Mouse (Mus musculus): ENCODE data around the gene Kcna1. TPM values are rescaled to one million over a fixed set of nuclear protein-coding genes. Genes with fewer than 3 reads are reported as not detected.

The Kcna1 gene
- total and polyA plus RNA-seq, 2 experiments from 2014 or later: 4.4 to 4.8 TPM

DNA sequence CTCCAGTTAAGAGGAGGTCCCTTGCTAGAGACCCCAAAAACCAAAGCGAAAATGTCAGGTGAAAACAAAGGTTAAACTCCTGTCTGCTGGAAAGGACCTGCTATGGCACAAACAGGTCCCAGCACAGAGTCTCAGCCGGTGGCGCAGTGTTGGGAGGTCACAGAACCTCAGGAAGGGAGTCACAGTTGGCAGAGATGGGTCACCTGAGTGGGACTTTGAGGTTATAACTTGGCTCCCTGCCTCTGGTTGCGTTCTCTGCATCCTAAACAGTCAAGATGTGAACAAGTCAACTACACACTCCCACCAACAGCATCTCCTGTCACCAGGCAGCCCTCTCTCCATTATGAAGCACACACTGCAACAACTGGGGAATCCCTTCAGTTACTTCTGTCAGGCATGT, 48.4 kb downstream of the Kcna1 start:
- Histone ChIP-seq H3K4me2 (ENCODE audit: low read depth) (no peak overlapping the region), H3K9ac (no peak overlapping the region), H3K9me3 (ENCODE audit: low read length) (no peaks in the 10 kb centered on the region), H3K4me1 (ENCODE audit: insufficient read depth) (0 out of 2 replicates have a peak, but pooled peaks cover 7% of the 10 kb centered on the region), H3K27ac (ENCODE audit: low read depth, low read length) (no peak overlapping the region), H3K27me3 (ENCODE audit: insufficient read depth, low read length) (no peaks in the 10 kb centered on the region), H3K4me3 (ENCODE audit: low read depth, low read length) (no peak overlapping the region), H3K36me3 (ENCODE audit: insufficient read depth) (no peaks in the 10 kb centered on the region)
- WGBS: 95% methylated on average over 4 of the region's 4 CpGs
- ATAC-seq (no peak), DNase-seq (no peak)
- TF ChIP-seq CTCF (IDR thresholded peaks at IDR 0.05; ENCODE audit: low read depth): no peak

DNA sequence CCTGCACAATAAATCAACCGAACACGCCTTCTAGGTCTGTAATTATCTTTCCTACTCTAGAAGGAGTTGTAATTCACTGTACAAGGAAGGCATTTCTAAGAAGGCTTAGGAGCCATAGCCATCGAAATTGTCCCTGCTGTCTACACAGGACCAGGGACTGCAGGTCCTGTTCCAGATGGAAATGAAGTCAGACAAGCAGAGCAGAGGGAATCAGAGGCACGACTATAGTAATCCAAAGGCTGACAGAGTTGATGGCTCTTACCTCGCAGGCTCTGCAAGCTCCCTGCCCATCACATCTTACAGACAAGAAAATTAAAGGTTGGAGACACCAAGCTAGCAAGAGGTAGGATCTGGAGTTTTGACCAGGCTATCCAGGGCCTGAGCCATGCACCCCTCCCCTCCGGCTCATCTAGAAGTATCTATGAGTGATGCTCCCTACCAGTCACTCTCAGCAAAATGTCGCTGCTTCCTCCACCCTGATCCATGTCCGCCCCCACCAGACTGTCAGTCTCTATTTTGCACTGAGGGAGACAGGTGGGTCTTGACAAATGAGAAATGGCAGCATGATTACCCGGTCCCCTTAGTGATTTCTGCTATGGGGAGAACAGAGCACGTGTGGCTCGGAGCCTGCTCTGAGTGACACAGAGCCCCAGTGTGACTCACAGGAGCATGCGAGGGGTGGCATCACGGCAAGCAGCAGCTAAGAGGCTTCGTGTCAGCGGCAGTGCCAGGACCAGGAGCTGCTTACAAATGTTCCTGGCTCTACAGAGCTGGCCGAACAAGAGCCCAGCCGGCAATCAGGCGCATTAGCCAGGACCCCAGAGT, 50.2 kb downstream of the Kcna1 start:
- 0 out of 2 replicates have a peak overlapping the region, but pooled peaks have one; percentile 2 for H3K27ac ChIP-seq (ENCODE audit: low read depth, low read length)
- ATAC-seq (peak; percentile 65; the same call in 1 of the 2 replicates), DNase-seq (peak; percentile 56)
- no peaks in the 10 kb centered on the region for H3K27me3 ChIP-seq (ENCODE audit: insufficient read depth, low read length)
- H3K4me2 ChIP-seq (ENCODE audit: low read depth): no peak overlapping the region
- H3K9ac ChIP-seq: no peak overlapping the region
- no peaks in the 10 kb centered on the region for H3K36me3 ChIP-seq (ENCODE audit: insufficient read depth)
- no peak for TF ChIP-seq CTCF (IDR thresholded peaks at IDR 0.05; ENCODE audit: low read depth)
- 0 out of 2 replicates have a peak, but pooled peaks cover 7% of the 10 kb centered on the region for H3K4me1 ChIP-seq (ENCODE audit: insufficient read depth)
- no peak overlapping the region for H3K4me3 ChIP-seq (ENCODE audit: low read depth, low read length)
- H3K9me3 ChIP-seq (ENCODE audit: low read length): no peaks in the 10 kb centered on the region
- 65% methylated on average over 18 of the region's 18 CpGs for WGBS

DNA sequence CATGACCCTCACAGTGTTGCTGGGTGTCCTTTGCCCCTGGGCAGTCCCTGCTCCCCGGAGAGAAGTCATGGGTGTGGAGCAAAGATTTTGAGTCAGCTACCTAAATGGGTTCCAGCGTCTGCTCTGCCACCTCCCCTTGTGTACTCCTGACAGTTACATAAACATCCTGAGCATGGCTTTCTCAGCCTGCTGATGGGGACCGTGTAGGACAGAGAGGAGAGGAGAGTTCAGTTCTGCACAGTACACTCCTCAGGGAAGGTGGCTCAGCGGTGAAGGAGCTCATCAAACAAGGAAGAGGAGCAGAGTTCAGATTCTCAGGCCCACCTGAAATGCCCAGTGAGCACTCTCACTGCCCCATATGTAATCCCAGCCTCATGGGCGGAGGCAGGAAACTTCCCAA, 51.1 kb downstream of the Kcna1 start:
- no peak for DNase-seq
- TF ChIP-seq CTCF (IDR thresholded peaks at IDR 0.05; ENCODE audit: low read depth): no peak
- Histone ChIP-seq H3K4me2 (ENCODE audit: low read depth) (no peak overlapping the region), H3K9me3 (ENCODE audit: low read length) (no peaks in the 10 kb centered on the region), H3K27me3 (ENCODE audit: insufficient read depth, low read length) (no peaks in the 10 kb centered on the region), H3K36me3 (ENCODE audit: insufficient read depth) (no peaks in the 10 kb centered on the region), H3K27ac (ENCODE audit: low read depth, low read length) (no peak overlapping the region), H3K4me1 (ENCODE audit: insufficient read depth) (0 out of 2 replicates have a peak, but pooled peaks cover 7% of the 10 kb centered on the region), H3K9ac (no peak overlapping the region; the same call in 1 of the 2 replicates), H3K4me3 (ENCODE audit: low read depth, low read length) (no peak overlapping the region)
- 32% methylated on average over 5 of the region's 5 CpGs for WGBS
- ATAC-seq: no peak

DNA sequence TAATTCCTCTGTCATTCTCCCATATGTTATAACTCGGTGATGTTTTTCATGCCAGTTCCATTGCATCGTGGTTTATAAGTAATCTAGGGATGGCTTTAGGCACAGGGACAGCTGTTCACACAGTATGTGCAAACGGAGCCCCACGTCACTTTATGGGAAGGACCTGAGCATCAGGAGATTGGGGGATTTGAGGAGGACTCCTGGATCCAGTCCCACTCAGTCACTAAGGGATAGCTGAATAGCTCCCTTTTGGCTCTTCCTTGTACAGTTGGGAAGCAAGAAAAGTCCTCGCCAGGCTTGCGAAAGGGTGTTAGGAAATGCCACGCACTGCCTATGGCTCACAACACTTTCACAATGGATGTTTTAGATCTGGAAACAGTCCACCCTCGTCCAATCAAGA, 51.8 kb downstream of the Kcna1 start:
- no peaks in the 10 kb centered on the region for H3K36me3 ChIP-seq (ENCODE audit: insufficient read depth)
- H3K27me3 ChIP-seq (ENCODE audit: insufficient read depth, low read length): no peaks in the 10 kb centered on the region
- H3K4me2 ChIP-seq (ENCODE audit: low read depth): no peak overlapping the region
- 43% methylated on average over 8 of the region's 8 CpGs for WGBS
- H3K4me1 ChIP-seq (ENCODE audit: insufficient read depth): 0 out of 2 replicates have a peak, but pooled peaks cover 7% of the 10 kb centered on the region
- no peak overlapping the region for H3K4me3 ChIP-seq (ENCODE audit: low read depth, low read length)
- 0 out of 2 replicates have a peak overlapping the region, but pooled peaks have one; percentile 15 for H3K27ac ChIP-seq (ENCODE audit: low read depth, low read length)
- DNase-seq (peak; percentile 67), ATAC-seq (peak; percentile 82)
- H3K9me3 ChIP-seq (ENCODE audit: low read length): no peaks in the 10 kb centered on the region
- no peak overlapping the region for H3K9ac ChIP-seq
- no peak for TF ChIP-seq CTCF (IDR thresholded peaks at IDR 0.05; ENCODE audit: low read depth)

DNA sequence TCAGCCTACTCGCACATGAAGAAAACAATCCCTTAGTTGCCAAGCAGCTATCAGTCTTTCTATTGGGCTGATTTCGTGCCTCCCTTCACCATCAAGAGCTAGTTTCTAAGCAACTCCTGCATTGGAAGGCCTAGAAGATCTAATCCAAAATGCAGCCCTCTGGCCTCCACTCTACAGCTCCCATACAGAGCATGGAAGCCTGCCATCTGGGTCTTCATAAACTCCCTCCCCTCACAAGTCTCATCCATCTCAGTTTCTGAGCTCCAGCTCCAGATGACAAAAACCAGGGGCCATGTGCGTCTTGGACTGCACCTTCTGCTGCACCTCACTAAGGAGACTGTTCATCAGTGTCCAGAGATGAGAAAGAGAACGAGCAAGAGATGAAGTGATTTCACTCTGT, 52.8 kb downstream of the Kcna1 start:
- Histone ChIP-seq H3K4me3 (ENCODE audit: low read depth, low read length) (no peak overlapping the region), H3K9me3 (ENCODE audit: low read length) (no peaks in the 10 kb centered on the region), H3K27ac (ENCODE audit: low read depth, low read length) (no peak overlapping the region), H3K9ac (no peak overlapping the region), H3K27me3 (ENCODE audit: insufficient read depth, low read length) (no peaks in the 10 kb centered on the region), H3K4me2 (ENCODE audit: low read depth) (no peak overlapping the region), H3K36me3 (ENCODE audit: insufficient read depth) (no peaks in the 10 kb centered on the region), H3K4me1 (ENCODE audit: insufficient read depth) (0 out of 2 replicates have a peak, but pooled peaks cover 7% of the 10 kb centered on the region)
- no peak for TF ChIP-seq CTCF (IDR thresholded peaks at IDR 0.05; ENCODE audit: low read depth)
- 79% methylated on average over 4 of the region's 4 CpGs for WGBS
- DNase-seq (no peak), ATAC-seq (no peak)

Other genes with a start within 250 kb of the Kcna1 start
- 4.2 and 8.0 TPM in 2 replicates for gene Kcna5, start 111.0 kb downstream of the Kcna1 start, total RNA-seq (2014; rRNA removed)
- 2.4 and 3.7 TPM in 2 replicates for gene Kcna5, start 111.0 kb downstream of the Kcna1 start, polyA plus RNA-seq (2015; fragmentation: Nextera tagmentation; extraction: Ambion mirVana)
- gene Kcna6, start 94.3 kb upstream of the Kcna1 start, total RNA-seq (2014; rRNA removed): 49.2 and 49.6 TPM in 2 replicates
- 14.4 and 19.9 TPM in 2 replicates for gene Kcna6, start 94.3 kb upstream of the Kcna1 start, polyA plus RNA-seq (2015; fragmentation: Nextera tagmentation; extraction: Ambion mirVana)
- gene Ndufa9, start 202.8 kb upstream of the Kcna1 start, total RNA-seq (2014; rRNA removed): 113 and 117 TPM in 2 replicates
- 213 and 225 TPM in 2 replicates for gene Ndufa9, start 202.8 kb upstream of the Kcna1 start, polyA plus RNA-seq (2015; fragmentation: Nextera tagmentation; extraction: Ambion mirVana)
- 0.23 TPM in 1 of 2 replicates, not detected in the other for gene Akap3, start 206.7 kb upstream of the Kcna1 start, total RNA-seq (2014; rRNA removed)
- 0.09 and 0.12 TPM in 2 replicates for gene Akap3, start 206.7 kb upstream of the Kcna1 start, polyA plus RNA-seq (2015; fragmentation: Nextera tagmentation; extraction: Ambion mirVana)